Mouse (Mus musculus): ENCODE data around the gene Gucy2c.

DNA sequence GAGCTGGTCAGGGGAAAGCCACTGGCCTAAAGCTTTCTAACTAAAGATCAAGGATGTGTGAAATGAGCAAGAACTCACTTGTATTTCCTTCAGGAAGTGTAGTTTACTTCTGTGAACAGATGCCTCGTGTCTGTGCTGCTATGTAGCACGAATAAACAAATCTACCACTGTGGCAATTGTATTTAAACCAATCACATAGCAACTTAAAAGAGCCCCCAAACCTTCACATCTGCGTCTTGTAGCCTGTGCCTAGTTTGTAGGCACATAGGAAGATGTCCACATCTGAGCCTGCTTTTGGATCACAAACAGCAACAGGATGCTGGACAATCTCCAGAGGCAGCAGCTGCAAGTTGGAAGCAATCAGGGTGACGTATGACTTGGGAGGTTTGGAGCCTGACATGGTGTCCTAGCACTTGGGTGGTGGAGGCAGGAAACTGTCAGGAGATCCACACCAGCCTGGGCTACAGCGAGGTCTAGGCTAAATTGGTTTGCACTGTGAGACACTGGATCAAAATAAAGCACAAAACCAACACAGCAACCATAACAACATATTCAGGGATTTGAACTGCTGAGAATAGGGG, 7.9 kb upstream of the Gucy2c start:
- TF ChIP-seq CTCF (IDR thresholded peaks at IDR 0.05; ENCODE audit: low read depth): no peak
- TF ChIP-seq EP300 (optimal IDR thresholded peaks at IDR 0.05): no peak

All from stomach, postnatal 0 days (tissue).